Mouse (Mus musculus) left cerebral cortex, adult 11 months (tissue): ENCODE results near the gene Kl.

Experiments used
- DNase-seq: peaks from one replicate; pipeline ENCODE4 v3.0.0; 2022; ENCODE audit warnings: low spot score

The Kl gene

DNA sequence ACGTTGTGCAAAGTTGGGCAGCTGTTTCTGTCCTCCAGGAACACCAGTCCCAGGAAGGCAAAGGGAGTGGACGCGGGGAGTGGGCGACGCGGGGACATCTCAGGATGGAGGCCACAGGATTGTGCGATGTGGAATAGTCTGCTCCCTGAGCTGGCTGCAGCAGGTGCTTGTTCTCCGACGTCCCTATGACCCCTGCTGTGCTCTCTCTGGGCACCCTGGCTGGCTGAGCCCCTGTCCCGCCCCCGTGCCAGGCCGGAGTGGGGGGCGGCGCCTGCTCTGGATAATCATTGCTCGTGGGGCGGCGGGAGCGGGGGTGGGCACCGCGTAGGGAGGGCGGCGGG, at the start of gene Kl:
Gene Kl, plus strand, starts transcription at position 280 of the 341 bp plus-strand sequence.
- DNase-seq, result no peak

DNA sequence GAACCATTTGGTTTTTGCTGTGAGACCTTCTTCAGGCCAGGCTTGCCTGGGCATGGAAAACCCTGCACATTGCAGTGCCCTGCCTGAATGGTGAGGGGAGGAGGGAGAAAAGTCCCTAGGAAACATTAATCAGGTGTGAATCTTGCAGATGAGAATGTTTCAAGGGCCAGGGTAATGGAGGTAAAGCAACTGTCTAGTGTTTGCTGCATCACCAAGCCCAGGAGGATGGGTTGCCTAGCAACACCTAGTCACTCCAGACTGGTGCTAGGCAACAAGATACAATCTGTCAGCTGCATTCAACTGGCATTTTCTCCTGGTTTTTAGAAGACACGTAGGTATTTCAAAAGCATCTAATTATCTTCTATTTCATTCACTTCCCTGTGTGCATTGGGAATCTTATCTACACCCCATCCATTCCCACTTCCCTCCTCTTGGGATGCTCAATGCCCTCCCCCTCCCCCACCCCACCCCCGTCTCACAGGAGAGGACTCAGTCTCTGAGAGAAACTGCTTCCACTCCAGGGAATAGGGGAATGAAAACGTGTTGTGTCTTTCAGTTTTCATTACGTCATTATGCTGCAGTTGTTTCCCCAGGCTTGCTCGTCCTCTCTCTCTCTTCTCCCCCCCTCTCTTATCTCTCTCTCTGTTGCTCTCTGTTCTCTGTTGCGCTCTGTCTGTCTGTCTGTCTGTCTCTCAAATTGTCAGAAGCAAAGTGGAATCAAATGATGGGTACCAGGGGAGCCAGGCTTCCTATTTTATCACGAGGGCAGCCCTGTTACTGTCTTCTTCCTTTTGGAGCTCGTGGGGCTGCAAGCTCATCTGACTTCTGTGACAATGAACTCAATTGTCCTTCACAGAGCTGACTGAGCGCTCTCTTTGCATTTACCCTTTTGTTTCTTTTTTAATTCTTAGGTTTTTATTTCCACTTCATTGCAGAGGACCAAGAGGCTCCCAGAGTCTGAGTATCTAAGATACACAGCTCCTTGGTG, 46.1 kb upstream of the Kl start:
- DNase-seq, result peak; percentile 76

DNA sequence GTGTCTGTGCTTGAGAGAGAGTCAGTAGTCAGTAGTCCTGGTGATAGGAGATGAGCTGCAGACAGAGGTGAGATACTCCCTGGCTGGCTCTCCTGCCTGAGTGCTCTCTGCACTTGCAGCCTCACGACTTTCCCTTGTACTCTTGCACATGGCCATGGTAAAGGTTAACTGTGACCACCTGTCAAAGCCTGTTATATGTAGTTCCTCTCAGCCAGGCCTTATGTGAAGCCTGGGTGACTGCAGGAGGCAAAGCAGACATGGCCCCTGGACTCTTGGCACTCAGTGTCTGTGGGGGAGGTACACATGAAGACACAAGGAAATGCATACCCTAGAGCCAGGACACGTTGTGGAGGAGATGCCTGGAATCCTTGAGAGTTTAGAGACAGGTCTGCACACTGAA, 40.3 kb upstream of the Kl start:
- DNase-seq, result no peak

DNA sequence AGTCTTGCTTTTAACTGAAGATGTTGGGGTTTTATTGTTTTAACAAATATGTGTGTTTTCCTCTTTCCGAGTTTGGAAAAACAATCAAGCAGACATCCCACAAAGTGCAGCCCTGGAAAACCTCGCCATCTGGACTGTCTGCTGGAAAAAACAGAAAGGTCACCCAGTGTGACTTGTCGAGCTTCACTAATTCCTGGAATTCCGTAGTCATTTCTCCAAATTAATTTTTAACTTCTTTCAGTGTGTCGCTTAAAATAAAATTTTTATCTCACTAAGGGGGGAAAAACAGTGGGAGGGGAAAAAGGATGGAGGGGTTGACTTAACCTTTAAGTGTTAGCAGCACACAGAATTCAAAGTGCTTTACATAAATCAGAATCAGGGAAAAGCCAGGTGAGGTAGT, 39.8 kb upstream of the Kl start:
- no peak for DNase-seq

DNA sequence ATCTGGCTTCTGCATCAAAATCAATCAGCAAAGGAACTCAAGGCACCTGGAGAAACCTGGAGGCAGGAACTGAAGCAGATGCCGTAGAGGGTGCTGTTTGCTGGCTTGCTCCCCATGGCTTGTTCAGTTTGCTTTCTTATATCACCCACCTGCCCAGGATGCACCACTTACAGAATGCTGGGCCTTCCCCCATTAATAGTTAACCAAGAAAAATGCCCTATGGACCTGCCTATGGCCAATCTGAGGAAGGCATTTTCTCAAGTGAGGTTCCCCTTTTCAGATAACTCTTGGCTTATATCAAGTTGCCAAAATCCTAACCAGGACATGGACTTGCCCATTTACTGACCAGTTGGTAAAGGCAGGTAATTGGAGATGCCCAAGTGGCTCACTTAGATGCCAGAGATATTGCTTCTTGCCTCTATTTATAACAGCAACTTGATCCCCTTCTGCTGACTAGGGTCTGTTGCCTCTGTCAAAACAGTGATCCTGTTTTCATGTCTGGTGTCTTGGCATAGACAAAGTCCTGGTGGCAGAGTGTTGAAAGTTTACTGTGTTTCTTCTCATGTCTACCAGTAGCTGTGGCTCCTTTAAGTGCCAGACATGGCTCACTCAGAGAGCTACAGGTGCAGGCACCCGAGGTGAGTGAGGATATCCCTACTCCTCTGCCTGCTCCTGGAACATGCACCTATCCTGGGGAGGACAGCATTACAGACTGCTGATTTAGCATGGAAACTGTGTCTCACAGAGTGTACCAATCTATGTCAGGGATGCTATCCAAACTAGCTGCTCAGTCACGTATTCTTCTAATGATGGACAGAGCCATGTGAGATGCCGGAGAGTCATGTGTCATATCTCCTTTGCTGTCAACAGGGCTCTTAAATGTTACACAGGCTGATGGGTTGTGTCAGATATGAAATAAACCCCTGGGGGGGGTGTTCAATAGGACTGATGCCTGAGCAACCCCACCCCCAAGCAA, 37.0 kb upstream of the Kl start:
- DNase-seq, result no peak

DNA sequence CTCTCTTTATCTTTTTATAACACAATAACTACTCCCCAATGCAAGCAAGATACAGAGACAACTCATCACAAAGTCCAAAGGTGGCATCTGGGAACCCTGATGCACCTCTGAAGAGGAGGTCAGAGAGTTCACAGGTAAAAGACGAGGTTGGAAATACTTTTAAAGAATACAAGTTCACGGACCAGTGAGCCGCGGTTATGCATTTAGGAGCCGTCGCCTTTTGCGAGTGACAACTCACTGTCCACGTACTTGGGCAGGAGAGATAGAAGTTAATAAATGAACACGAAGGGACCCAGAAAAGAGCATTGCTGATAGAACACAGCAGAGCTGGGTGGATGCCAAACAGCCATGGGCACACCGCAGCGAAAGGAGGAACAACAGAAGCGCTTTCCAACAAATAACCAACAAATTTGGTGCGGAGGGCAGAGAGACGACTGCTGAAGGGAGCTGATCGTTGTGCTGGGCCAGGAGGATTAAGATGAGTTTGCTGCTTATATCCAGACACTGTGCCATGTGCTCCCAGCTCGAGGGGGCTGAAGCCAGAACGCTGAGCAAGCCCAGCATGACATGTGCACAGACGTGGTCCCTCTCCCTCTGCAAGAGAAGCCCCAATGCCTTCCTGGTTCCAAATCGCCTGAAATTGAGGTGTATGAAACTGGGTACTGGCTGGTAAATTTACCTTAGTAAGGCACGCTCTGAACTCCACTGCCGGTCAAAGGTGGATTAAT, 35.1 kb upstream of the Kl start:
- DNase-seq, result no peak

DNA sequence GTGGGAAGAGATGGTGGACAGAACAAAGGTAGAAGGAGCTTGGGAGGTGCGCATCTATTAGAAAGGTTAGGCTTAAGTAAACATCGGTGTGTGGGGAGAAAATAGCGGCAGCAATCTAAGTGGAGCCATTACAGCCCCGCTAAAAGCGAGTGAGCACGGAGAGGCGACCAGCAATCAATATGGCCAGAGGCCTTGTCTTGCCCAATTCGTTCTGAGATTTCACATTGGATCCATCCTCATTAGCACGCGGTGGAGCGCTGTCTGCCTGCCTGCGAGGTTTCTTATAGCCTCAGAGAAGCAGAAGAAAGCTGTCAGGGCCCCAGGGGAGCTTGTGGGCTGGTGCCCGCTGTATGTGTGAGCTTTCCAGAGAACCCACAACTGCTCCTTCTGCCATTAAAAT, 33.8 kb upstream of the Kl start:
- DNase-seq, result no peak

DNA sequence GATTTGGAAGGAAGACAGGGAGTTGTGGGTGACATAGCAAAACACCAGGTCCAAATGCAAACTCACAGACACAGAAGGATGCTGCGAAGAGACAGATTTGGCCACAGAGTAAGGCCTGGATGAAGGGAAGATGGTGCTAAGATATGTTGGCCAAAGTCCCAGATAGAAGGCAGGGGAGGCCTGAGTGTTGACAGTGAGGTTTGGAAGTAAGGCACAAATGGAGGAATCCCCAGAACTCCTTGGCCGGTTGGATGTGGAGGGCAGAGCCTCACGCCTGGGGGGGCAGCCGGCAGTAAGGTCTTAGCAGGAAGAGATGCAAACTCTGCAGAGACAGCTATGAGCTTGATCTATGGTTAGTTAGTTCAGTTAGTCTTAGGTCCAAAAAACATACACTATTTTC, 33.1 kb upstream of the Kl start:
- DNase-seq, result no peak

DNA sequence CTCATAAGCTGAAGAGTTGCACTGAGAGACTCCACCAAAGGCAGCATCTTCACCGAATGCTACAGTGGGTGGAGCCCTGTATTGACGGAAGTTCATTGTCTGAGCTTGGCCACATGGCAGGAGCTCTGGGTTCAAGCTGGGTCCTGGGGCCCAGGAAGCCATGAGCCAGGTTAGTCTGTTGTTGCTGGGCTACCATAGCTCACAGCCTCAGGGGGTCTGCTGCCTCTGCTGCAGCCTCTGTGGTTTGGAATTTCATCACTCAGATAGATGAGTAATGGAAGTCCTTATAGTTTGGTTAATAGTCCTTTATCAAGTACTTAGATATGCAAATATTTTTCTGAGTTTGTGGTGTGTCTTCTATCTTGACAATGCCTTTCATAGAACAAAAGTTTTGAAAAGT, 32.4 kb upstream of the Kl start:
- no peak for DNase-seq

DNA sequence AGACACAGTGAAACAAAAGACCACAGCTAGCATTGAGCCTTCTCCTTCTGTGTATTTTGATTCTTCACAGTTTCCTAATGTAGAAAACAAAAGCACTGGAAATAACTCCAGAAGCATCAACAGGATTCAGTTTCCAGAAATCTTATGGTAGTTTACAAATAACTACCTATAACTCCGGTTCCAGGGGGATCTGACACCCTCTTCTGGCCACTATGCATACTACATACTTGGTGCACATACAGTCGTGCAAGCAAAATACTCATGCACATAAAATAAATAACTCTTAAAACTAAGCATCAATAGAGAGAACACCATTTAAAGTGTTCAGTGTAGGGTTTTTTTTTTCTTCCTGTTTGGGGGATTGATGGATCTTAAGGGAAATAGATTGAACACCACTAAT, 23.0 kb upstream of the Kl start:
- DNase-seq, result no peak

DNA sequence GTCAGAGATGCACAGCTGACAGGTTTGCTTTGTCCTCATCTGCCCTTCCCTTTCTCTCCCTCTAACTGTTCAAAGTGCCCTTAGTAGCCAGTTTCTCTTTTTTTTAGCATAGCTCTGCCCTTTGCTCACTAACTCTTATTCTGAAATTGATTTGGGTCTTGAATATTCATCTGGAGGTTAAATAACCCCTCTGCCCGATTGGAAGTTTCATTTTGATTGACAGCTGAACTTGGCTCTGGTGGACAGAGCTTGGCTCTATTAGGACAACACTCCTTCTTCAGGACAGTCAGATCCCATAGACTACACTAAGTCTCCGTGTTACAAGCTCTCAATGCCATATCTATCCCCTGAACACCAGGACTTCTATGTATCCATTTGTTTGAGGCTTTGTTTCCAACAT, 19.8 kb upstream of the Kl start:
- no peak for DNase-seq

DNA sequence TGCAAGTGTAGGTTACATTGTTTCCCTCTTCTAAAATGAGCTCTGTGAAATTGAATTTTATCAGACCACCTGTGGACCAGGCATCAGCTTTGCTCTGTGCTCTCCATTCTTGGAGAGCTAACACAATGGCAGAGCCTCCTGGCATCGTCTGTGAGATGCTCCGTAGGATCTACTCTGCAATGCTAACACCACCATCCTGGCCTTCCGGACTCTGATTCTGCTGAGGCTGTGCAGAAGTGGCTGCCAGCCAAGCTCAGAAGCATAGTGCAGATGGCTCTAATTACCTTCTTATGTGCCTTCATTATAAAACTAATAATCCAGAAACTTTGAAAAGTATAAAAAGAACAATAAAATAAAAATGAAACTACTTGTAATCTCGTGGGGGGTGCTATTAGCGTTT, 16.2 kb upstream of the Kl start:
- DNase-seq, result no peak

DNA sequence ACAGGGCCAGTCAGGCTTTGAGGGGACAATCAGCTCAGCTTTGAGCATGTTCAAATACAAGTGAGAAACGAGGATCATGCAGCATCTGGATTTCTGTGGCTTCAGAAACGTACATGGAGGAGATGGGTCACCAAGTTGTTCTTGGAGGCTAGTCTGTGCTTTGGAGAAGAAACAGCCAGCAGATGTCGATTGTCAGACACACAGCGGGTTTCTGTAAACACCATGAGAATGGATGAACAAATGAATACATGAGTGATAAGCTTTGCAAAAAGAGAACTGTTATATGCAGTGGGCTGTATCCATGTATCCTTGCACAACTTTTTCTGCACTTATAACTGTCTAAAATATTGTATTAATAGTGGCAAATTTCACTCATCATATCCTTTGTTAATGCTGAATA, 15.6 kb upstream of the Kl start:
- no peak for DNase-seq

DNA sequence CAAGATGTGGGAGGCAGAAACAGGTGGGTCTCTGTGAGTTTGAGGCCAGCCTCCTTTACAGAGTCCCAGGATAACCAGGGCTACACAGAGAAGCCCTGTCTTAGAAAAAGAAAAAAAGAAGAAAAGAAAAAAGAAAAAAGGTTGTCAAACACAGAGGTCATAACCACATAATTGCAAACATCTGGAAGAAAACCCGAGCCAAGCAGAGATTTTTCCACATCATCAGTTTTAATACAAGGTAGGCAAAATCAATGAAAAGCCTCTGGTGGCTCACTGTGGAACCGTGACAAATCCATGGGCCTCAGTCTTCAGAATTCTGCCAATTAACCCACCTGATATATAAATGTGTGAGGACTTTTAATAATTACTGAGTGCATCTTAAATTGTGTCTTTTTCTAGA, 14.9 kb upstream of the Kl start:
- no peak for DNase-seq

DNA sequence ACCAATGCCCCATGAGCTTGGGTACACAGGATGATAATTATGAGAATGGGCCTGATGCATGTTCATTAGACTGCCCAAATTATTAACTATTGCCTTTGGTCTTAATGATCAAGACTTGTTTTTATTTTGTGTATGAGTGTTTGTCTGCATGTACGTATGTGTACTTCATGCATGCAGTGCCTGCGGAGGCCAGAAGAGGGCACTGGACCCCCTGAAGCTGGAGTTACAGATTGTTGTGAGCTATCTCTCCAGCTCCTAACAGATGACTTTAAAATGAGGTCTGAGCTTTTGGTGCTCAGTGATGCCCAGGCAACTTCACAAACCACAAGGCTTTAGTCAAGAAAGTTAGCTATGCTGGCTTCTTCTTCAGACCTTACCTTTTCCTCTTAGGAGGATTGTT, 6.8 kb upstream of the Kl start:
- no peak for DNase-seq

DNA sequence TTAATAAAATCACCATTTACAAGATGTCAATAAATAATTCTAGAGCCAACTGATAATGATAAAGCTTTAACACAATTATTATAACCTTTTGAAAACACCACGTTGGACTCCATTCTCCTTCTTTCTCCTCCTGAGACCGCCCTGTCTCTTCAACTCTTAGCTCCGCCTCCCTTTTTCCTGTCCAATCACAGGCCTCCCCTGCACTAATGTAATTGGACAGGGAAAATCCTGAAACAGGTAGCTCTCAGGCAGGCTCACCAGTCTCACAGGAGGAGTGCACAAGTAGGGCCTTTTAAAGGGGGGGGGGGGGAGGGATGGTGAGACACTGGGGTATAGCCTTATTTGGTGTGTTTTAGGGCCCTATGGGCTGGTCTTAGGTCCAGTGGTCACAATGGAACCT, 3.3 kb upstream of the Kl start:
- DNase-seq, result no peak

DNA sequence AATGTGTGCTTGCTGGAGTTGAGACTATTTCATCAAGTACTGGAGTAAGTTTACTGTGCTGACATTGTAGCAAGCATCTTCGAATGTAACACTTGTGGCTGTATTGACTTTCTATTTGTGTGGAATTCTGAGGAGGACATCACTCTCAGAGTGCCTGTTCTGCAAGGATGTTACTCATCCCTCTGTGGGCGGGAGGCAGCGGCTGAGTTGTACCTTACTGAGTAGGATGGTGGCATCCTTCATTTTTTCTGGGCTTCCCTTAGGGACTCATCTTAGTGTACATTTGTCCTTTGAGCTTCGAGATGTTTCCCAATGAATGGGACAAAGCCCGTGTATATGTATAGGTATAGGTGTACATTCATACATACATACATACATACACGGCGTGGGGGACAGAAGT, 1.1 kb upstream of the Kl start:
- no peak for DNase-seq

DNA sequence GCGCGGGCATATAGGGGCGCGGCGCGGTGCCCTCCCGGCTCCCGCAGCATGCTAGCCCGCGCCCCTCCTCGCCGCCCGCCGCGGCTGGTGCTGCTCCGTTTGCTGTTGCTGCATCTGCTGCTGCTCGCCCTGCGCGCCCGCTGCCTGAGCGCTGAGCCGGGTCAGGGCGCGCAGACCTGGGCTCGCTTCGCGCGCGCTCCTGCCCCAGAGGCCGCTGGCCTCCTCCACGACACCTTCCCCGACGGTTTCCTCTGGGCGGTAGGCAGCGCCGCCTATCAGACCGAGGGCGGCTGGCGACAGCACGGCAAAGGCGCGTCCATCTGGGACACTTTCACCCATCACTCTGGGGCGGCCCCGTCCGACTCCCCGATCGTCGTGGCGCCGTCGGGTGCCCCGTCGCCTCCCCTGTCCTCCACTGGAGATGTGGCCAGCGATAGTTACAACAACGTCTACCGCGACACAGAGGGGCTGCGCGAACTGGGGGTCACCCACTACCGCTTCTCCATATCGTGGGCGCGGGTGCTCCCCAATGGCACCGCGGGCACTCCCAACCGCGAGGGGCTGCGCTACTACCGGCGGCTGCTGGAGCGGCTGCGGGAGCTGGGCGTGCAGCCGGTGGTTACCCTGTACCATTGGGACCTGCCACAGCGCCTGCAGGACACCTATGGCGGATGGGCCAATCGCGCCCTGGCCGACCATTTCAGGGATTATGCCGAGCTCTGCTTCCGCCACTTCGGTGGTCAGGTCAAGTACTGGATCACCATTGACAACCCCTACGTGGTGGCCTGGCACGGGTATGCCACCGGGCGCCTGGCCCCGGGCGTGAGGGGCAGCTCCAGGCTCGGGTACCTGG, 488 bp downstream of the Kl start:
- DNase-seq, result no peak

DNA sequence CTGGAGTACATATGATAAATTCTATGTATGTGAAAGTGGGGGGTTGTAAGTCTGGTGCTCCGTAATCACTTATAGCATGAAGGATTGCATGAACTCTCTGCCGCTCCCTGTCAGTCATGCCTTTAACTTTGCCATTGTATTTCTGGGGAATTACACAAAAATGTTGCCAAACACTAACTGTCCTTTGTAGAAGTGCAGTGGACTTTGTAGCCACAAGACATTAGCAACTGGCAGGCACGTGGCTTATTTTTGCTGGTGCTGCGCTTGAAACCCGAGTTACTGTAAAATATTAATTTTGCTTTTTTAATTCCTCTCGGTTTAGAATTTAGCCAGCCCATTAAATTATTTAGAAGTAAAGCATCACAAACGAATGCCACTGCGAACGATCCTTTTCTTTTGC, 2.4 kb downstream of the Kl start:
- DNase-seq, result no peak

DNA sequence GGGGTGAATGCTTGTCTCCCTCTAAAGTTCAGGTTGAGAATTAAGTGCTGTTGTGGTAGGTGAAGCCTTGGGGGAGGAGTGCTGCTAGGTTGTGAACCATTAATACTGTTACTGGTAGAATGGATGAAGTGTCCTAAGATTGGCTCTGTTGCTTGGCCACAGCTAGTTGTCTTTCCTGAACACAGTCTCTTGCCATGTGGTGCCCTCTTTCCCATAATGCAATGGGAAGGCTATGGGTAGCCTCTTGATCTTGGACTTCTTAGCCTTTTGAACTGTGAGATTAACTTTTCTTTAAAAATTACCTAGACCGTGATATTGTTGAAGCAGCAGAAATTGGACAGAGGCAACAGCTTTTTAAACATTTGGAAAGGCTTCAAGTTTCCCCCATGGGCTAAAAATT, 7.5 kb downstream of the Kl start:
- no peak for DNase-seq

DNA sequence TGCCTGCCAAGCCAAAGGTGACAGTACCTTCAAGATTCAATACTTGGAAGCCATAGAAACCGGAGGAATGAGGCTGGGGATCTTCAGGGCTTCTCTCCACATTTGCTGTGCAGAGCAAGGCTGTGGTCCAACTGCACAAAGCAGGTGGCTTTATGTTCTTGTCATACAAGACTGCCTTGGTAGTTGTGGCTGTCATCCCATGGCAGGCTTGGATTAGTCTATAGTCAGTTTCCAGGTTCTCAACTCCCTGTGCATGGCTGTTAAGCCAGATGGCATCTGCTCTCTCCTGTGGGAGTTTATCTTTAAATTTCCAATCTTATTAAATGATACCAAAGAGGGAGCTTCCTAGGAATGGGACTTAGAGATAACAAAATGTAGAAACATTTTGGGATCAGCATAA, 9.2 kb downstream of the Kl start:
- DNase-seq, result no peak

DNA sequence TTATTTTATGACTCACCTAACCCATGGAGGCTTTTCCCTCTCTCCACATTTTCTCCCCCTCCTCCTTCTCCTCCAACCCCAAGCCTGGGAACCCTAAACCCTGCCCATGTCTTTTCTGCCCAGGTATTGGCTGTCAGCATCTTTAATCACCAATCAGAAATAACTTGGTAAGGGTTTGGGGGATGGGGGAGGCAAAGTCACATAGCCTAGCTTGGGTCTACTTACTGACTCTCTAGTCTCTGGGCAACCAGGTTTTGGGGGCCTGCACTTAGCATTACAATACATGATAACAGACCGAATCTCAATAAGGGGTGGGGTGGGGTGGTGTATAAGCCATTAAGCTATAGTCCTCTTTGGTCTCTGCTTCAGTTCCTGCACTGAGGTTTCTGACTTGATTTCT, 10.3 kb downstream of the Kl start:
- DNase-seq, result no peak
